Mouse (Mus musculus): ENCODE measurements around the gene Gpr34. TPM values are rescaled to one million over a fixed set of nuclear protein-coding genes. Genes with fewer than 3 reads are reported as not detected.

The Gpr34 gene
- polyA plus RNA-seq, 1 experiment from 2014 or later, result 2.6 TPM

- Histone ChIP-seq H3K27me3 (ENCODE audit: control insufficient read depth, insufficient read depth, low read length) (no peaks in the 10 kb centered on the region), H3K9ac (replicated peaks; ENCODE audit: low read length) (no peak overlapping the region), H3K4me1 (ENCODE audit: control insufficient read depth, insufficient read depth, low read length) (no peaks in the 10 kb centered on the region), H3K4me3 (replicated peaks; ENCODE audit: low read depth, low read length) (no peak overlapping the region), H3K27ac (replicated peaks; ENCODE audit: low read depth, low read length) (no peak overlapping the region), H3K9me3 (ENCODE audit: control insufficient read depth, low read length) (no peaks in the 10 kb centered on the region), H3K4me2 (ENCODE audit: low read length) (no peak overlapping the region), H3K36me3 (ENCODE audit: control insufficient read depth, insufficient read depth, low read length) (no peaks in the 10 kb centered on the region)
- DNase-seq, result peak; percentile 75
- WGBS, result 12% methylated on average over 1 of the region's 1 CpGs
- no peak for ATAC-seq (ENCODE audit: low FRiP score, low TSS enrichment)
These were observed 24.8 kb downstream of the Gpr34 start for GRCm38 (mm10) chrX:13656721-13657120.

- Histone ChIP-seq H3K27ac (replicated peaks; ENCODE audit: low read depth, low read length) (no peak overlapping the region), H3K27me3 (ENCODE audit: control insufficient read depth, insufficient read depth, low read length) (no peaks in the 10 kb centered on the region), H3K4me3 (replicated peaks; ENCODE audit: low read depth, low read length) (no peak overlapping the region), H3K4me2 (ENCODE audit: low read length) (no peak overlapping the region), H3K4me1 (ENCODE audit: control insufficient read depth, insufficient read depth, low read length) (no peaks in the 10 kb centered on the region), H3K9ac (replicated peaks; ENCODE audit: low read length) (no peak overlapping the region), H3K9me3 (ENCODE audit: control insufficient read depth, low read length) (no peaks in the 10 kb centered on the region), H3K36me3 (ENCODE audit: control insufficient read depth, insufficient read depth, low read length) (no peaks in the 10 kb centered on the region)
- WGBS, result 75% methylated on average over 3 of the region's 3 CpGs
- ATAC-seq (ENCODE audit: low FRiP score, low TSS enrichment), result no peak
- no peak for DNase-seq
These were observed 26.8 kb downstream of the Gpr34 start for GRCm38 (mm10) chrX:13658616-13659140.

- H3K9ac ChIP-seq (replicated peaks; ENCODE audit: low read length), result no peak overlapping the region
- H3K27me3 ChIP-seq (ENCODE audit: control insufficient read depth, insufficient read depth, low read length), result no peaks in the 10 kb centered on the region
- H3K9me3 ChIP-seq (ENCODE audit: control insufficient read depth, low read length), result no peaks in the 10 kb centered on the region
- H3K4me1 ChIP-seq (ENCODE audit: control insufficient read depth, insufficient read depth, low read length), result no peaks in the 10 kb centered on the region
- H3K27ac ChIP-seq (replicated peaks; ENCODE audit: low read depth, low read length), result no peak overlapping the region
- ATAC-seq (ENCODE audit: low FRiP score, low TSS enrichment), result no peak
- no peak overlapping the region for H3K4me3 ChIP-seq (replicated peaks; ENCODE audit: low read depth, low read length)
- no peak overlapping the region for H3K4me2 ChIP-seq (ENCODE audit: low read length)
- no peak for DNase-seq
- no peaks in the 10 kb centered on the region for H3K36me3 ChIP-seq (ENCODE audit: control insufficient read depth, insufficient read depth, low read length)
- 75% methylated on average over 4 of the region's 4 CpGs for WGBS
These were observed 27.5 kb downstream of the Gpr34 start for GRCm38 (mm10) chrX:13659201-13659890.

GRCm38 (mm10) chrX:13661063-13661462 lies 29.2 kb downstream of the Gpr34 start, which contains the start of gene Gpr82:
Gene Gpr82, plus strand, starts transcription at chrX:13661363.
- no peak within 1 kb of the TSS for H3K4me2 ChIP-seq (ENCODE audit: low read length)
- H3K4me1 ChIP-seq (ENCODE audit: control insufficient read depth, insufficient read depth, low read length), result no peaks in the 10 kb centered on the region
- DNase-seq (no peak), ATAC-seq (ENCODE audit: low FRiP score, low TSS enrichment) (no peak)
- no peak within 1 kb of the TSS for H3K9ac ChIP-seq (replicated peaks; ENCODE audit: low read length)
- H3K9me3 ChIP-seq (ENCODE audit: control insufficient read depth, low read length), result no peaks in the 10 kb centered on the region
- no peak within 1 kb of the TSS for H3K27ac ChIP-seq (replicated peaks; ENCODE audit: low read depth, low read length)
- H3K27me3 ChIP-seq (ENCODE audit: control insufficient read depth, insufficient read depth, low read length), result no peaks in the 10 kb centered on the region
- H3K4me3 ChIP-seq (replicated peaks; ENCODE audit: low read depth, low read length), result no peak within 1 kb of the TSS
- 94% methylated on average over 5 of the region's 5 CpGs for WGBS
- H3K36me3 ChIP-seq (ENCODE audit: control insufficient read depth, insufficient read depth, low read length), result no peaks in the 10 kb centered on the region

- DNase-seq, result no peak
- H3K36me3 ChIP-seq (ENCODE audit: control insufficient read depth, insufficient read depth, low read length), result no peaks in the 10 kb centered on the region
- no peak overlapping the region for H3K4me3 ChIP-seq (replicated peaks; ENCODE audit: low read depth, low read length)
- H3K4me2 ChIP-seq (ENCODE audit: low read length), result no peak overlapping the region
- WGBS, result 80% methylated on average over 5 of the region's 5 CpGs
- H3K27me3 ChIP-seq (ENCODE audit: control insufficient read depth, insufficient read depth, low read length), result no peaks in the 10 kb centered on the region
- no peaks in the 10 kb centered on the region for H3K4me1 ChIP-seq (ENCODE audit: control insufficient read depth, insufficient read depth, low read length)
- no peak for ATAC-seq (ENCODE audit: low FRiP score, low TSS enrichment)
- H3K9me3 ChIP-seq (ENCODE audit: control insufficient read depth, low read length), result no peaks in the 10 kb centered on the region
- no peak overlapping the region for H3K27ac ChIP-seq (replicated peaks; ENCODE audit: low read depth, low read length)
- H3K9ac ChIP-seq (replicated peaks; ENCODE audit: low read length), result no peak overlapping the region
These were observed 37.0 kb downstream of the Gpr34 start for GRCm38 (mm10) chrX:13668867-13669266.

GRCm38 (mm10) chrX:13670342-13670741 lies 38.5 kb downstream of the Gpr34 start:
- H3K9me3 ChIP-seq (ENCODE audit: control insufficient read depth, low read length), result no peaks in the 10 kb centered on the region
- no peak for ATAC-seq (ENCODE audit: low FRiP score, low TSS enrichment)
- H3K9ac ChIP-seq (replicated peaks; ENCODE audit: low read length), result no peak overlapping the region
- no peak for DNase-seq
- no peaks in the 10 kb centered on the region for H3K36me3 ChIP-seq (ENCODE audit: control insufficient read depth, insufficient read depth, low read length)
- H3K4me1 ChIP-seq (ENCODE audit: control insufficient read depth, insufficient read depth, low read length), result no peaks in the 10 kb centered on the region
- H3K4me2 ChIP-seq (ENCODE audit: low read length), result no peak overlapping the region
- 71% methylated on average over 3 of the region's 3 CpGs for WGBS
- H3K27ac ChIP-seq (replicated peaks; ENCODE audit: low read depth, low read length), result no peak overlapping the region
- H3K27me3 ChIP-seq (ENCODE audit: control insufficient read depth, insufficient read depth, low read length), result no peaks in the 10 kb centered on the region
- H3K4me3 ChIP-seq (replicated peaks; ENCODE audit: low read depth, low read length), result no peak overlapping the region

- H3K9me3 ChIP-seq (ENCODE audit: control insufficient read depth, low read length), result no peaks in the 10 kb centered on the region
- H3K4me1 ChIP-seq (ENCODE audit: control insufficient read depth, insufficient read depth, low read length), result no peaks in the 10 kb centered on the region
- no peaks in the 10 kb centered on the region for H3K27me3 ChIP-seq (ENCODE audit: control insufficient read depth, insufficient read depth, low read length)
- DNase-seq, result no peak
- no peak overlapping the region for H3K27ac ChIP-seq (replicated peaks; ENCODE audit: low read depth, low read length)
- H3K36me3 ChIP-seq (ENCODE audit: control insufficient read depth, insufficient read depth, low read length), result no peaks in the 10 kb centered on the region
- no peak overlapping the region for H3K4me2 ChIP-seq (ENCODE audit: low read length)
- WGBS, result 88% methylated on average over 3 of the region's 3 CpGs
- ATAC-seq (ENCODE audit: low FRiP score, low TSS enrichment), result no peak
- H3K4me3 ChIP-seq (replicated peaks; ENCODE audit: low read depth, low read length), result no peak overlapping the region
- no peak overlapping the region for H3K9ac ChIP-seq (replicated peaks; ENCODE audit: low read length)
These were observed 41.1 kb downstream of the Gpr34 start for GRCm38 (mm10) chrX:13673001-13673400.

- H3K4me2 ChIP-seq (ENCODE audit: low read length), result no peak overlapping the region
These were observed 49.9 kb downstream of the Gpr34 start for GRCm38 (mm10) chrX:13681748-13682147.

GRCm38 (mm10) chrX:13686589-13686988 lies 54.7 kb downstream of the Gpr34 start:
- no peak for ATAC-seq (ENCODE audit: low FRiP score, low TSS enrichment)

More at GRCm38 (mm10) chrX:13681748-13682147, 49.9 kb downstream of the Gpr34 start:
- 91% methylated on average over 3 of the region's 3 CpGs for WGBS
- H3K9ac ChIP-seq (replicated peaks; ENCODE audit: low read length), result no peak overlapping the region
- no peaks in the 10 kb centered on the region for H3K9me3 ChIP-seq (ENCODE audit: control insufficient read depth, low read length)
- ATAC-seq (ENCODE audit: low FRiP score, low TSS enrichment), result no peak
- no peaks in the 10 kb centered on the region for H3K36me3 ChIP-seq (ENCODE audit: control insufficient read depth, insufficient read depth, low read length)
- H3K4me3 ChIP-seq (replicated peaks; ENCODE audit: low read depth, low read length), result no peak overlapping the region
- H3K27me3 ChIP-seq (ENCODE audit: control insufficient read depth, insufficient read depth, low read length), result no peaks in the 10 kb centered on the region
- H3K4me1 ChIP-seq (ENCODE audit: control insufficient read depth, insufficient read depth, low read length), result no peaks in the 10 kb centered on the region
- no peak for DNase-seq
- no peak overlapping the region for H3K27ac ChIP-seq (replicated peaks; ENCODE audit: low read depth, low read length)

More at GRCm38 (mm10) chrX:13686589-13686988, 54.7 kb downstream of the Gpr34 start:
- H3K9me3 ChIP-seq (ENCODE audit: control insufficient read depth, low read length), result no peaks in the 10 kb centered on the region
- DNase-seq, result no peak
- no peaks in the 10 kb centered on the region for H3K4me1 ChIP-seq (ENCODE audit: control insufficient read depth, insufficient read depth, low read length)
- no peak overlapping the region for H3K4me3 ChIP-seq (replicated peaks; ENCODE audit: low read depth, low read length)
- no peak overlapping the region for H3K4me2 ChIP-seq (ENCODE audit: low read length)
- 88% methylated on average over 1 of the region's 1 CpGs for WGBS
- no peak overlapping the region for H3K9ac ChIP-seq (replicated peaks; ENCODE audit: low read length)
- H3K27ac ChIP-seq (replicated peaks; ENCODE audit: low read depth, low read length), result no peak overlapping the region
- no peaks in the 10 kb centered on the region for H3K36me3 ChIP-seq (ENCODE audit: control insufficient read depth, insufficient read depth, low read length)
- H3K27me3 ChIP-seq (ENCODE audit: control insufficient read depth, insufficient read depth, low read length), result no peaks in the 10 kb centered on the region
